Mouse (Mus musculus) macrophage (primary cell): ENCODE data around the gene Usp7. TPM values are rescaled to one million over a fixed set of nuclear protein-coding genes. Genes with fewer than 3 reads are reported as not detected.
"Not testable (repeated sequence)": the region's sequence is repeated elsewhere in the genome, so short reads cannot be mapped to it uniquely, and the experiment has no call there.

ENCODE experiments used
- H3K27ac ChIP-seq: fragments of 350-480 bp; formaldehyde crosslinking; 2 replicates; pipeline ENCODE4 v1.9.0; 2021
- H3K36me3 ChIP-seq: fragments of 350-480 bp; formaldehyde crosslinking; 2 replicates; pipeline ENCODE4 v1.9.0; 2021; ENCODE audit errors: inconsistent target
- H3K4me3 ChIP-seq: fragments of 350-480 bp; formaldehyde crosslinking; 2 replicates; pipeline ENCODE4 v1.9.0; 2021; ENCODE audit errors: inconsistent target
- H3K79me2 ChIP-seq: fragments of 350-480 bp; formaldehyde crosslinking; 2 replicates; pipeline ENCODE4 v1.9.0; 2021; ENCODE audit errors: inconsistent target
- WGBS: methylation state at CpG from one replicate; pipeline ENCODE4 v1.1.7; 2026; ENCODE audit warnings: inconsistent platforms; ENCODE audit not compliant: missing documents; 5-methylcytosine and 5-hydroxymethylcytosine counted together
- polyA plus RNA-seq: library from polyadenylated mRNA; stranded (reverse); fragments of 250-400 nt; gene quantifications from 3 replicates; pipeline ENCODE4 v1.2.4, GENCODE M21; 2018; ENCODE audit warnings: inconsistent platforms

The Usp7 gene
- polyA plus RNA-seq, 1 experiment from 2014 or later = 73.0 TPM

DNA sequence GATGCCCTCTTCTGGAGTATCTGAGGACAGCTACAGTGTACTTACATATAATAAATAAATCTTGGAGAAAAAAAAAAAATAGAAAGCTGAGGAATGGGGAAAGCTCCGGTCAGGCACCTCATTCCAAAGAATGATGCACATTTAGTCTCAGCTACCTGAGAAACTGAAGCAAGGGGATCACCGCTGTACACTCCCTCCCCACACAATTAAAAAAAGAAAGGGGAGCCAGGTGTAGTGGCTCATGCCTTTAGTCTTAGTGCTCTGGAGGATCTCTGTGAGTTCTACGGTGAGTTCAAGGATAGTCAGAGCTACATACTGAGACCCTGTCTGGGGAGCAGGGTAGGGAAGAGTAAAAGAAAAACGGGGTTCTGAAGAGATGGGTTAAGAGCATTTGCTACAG lies 22.6 kb downstream of the Usp7 start:
- Histone ChIP-seq H3K36me3 (no peaks in the 10 kb centered on the region), H3K79me2 (no peaks in the 10 kb centered on the region), H3K27ac (no peak overlapping the region), H3K4me3 (no peak overlapping the region)
- WGBS = 86% methylated on average over 4 of the region's 4 CpGs

DNA sequence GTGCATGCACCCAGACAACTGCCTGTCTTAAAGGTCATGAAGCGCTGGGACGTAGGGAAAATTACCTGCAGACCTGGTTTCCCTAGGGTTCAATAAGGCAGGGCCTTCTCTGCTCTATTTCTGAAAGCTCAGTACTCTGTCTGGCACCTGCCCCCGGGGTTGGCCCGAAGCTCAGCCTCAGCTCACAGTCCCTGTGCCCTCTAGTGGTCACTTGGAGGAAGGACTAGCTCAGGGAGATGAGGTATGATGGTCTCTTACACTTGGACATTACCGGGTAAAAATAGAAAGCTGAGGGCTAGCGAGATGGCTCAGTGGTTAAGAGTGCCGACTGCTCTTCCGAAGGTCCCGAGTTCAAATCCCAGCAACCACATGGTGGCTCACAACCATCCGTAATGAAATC lies 23.0 kb downstream of the Usp7 start:
- 17% methylated on average over 6 of the region's 10 CpGs for whole genome bisulfite sequencing
- Histone ChIP-seq H3K79me2 (no peaks in the 10 kb centered on the region), H3K4me3 (no peak overlapping the region), H3K36me3 (no peaks in the 10 kb centered on the region), H3K27ac (peak overlapping the region; percentile 75)

DNA sequence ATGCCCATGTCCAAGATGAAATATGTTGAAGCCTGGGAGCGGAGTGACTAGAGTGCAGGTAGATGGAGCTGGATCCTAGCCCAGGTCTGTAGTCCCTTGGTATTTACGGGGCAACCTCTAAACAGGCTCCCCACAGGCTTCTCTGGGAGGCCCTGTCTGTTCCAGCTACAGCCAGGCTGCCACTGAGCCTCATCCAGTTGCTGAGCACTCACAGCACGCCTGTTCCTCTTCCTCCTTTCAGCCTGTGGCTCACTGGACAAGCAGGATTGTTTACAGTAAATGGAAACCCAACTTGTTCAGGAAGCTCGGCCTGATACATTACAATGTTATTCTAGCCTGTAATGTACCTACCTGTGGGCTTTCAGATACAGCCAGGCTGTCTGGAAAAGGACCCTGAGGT lies 23.5 kb downstream of the Usp7 start:
- Histone ChIP-seq H3K79me2 (no peaks in the 10 kb centered on the region), H3K36me3 (no peaks in the 10 kb centered on the region), H3K4me3 (no peak overlapping the region), H3K27ac (peak overlapping the region; percentile 75)
- WGBS = 32% methylated on average over 4 of the region's 4 CpGs

DNA sequence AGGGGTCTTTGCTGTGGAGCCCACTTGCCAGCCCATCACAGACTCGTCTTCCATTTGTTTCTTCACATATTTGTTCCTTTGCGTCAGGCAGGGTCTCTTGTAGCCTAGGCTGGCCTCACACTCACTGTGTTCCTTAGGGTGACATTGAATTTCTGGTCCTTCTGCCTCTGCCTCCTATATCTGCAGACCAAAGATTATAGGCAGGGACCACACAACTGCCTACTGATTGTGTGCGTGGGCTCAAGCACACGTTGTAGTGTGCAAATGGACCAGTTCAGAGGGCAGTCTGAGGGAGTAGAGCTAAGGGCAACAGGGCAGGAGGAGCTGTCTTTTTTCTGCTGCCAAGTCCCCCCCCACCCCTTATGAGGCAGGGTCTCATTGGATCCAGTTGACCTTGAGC lies 24.0 kb downstream of the Usp7 start:
- Histone ChIP-seq H3K4me3 (no peak overlapping the region), H3K27ac (peak overlapping the region; percentile 75), H3K36me3 (no peaks in the 10 kb centered on the region), H3K79me2 (no peaks in the 10 kb centered on the region)
- 88% methylated on average over 4 of the region's 4 CpGs for WGBS

DNA sequence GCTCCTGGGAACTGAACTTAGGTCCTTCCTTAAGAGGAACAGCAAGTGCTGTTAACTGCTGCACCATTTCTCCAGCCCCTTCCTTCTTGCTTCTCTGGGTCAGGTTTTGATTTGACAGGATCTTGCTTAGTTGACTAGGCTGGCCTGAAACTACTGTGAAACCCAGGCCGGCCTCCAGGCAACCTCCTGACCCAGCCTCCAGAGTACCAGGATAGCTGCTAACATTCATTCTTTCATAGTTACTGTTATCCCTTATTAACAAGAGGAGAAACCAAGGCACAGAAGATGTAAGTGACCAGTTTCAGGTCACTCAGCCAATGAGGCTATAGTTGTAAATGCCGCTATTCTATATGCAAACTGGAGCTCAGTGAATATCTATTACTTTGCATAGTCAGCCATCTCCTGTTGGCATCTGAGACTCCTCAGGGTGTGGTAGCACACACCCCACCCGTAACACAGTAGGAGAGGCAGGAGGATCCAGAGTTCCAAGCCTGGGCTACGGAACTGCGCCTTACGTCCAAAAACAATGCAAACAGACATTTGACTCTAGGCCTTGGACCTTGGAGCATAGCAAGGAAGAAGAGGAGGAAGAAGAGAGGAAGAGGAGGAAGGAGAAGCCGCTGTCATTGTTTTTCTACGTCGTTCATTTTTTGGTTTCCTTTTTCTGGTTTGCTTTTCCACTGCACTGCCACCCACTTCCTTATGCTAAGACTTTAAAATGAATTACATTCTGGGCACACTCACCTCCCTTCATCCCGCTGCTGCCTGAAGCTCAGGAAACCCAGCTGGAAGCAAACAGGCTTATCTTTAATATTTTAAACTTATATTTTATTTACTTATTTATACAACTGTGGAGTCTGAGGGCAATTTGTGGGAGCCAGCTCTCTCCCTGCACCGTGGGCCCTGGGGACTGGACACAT lies 24.7 kb downstream of the Usp7 start:
- WGBS = 69% methylated on average over 11 of the region's 11 CpGs
- Histone ChIP-seq H3K79me2 (no peaks in the 10 kb centered on the region), H3K36me3 (no peaks in the 10 kb centered on the region), H3K27ac (peak overlapping the region; percentile 32; the same call in 1 of the 2 replicates), H3K4me3 (no peak overlapping the region)

DNA sequence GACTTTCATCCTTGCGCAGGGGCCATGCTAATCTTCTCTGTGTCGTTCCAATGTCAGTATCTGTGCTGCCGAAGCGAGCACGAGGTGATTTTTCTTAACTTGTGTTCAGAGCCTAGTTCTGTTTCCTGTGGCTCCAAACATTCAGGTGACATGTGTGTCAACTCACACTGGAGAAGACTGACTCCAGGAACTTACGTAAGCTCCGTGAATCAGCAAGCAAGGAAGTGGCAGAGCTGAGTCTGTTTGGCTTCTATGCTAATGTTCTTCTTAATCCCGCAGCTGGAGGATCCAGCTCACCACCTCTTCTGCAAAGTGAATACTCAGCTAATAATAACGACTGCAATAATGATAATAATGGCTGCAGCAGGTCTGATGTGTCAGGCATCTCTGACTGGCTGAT lies 25.9 kb downstream of the Usp7 start:
- no peak overlapping the region for H3K4me3 ChIP-seq
- WGBS = 14% methylated on average over 9 of the region's 9 CpGs
- no peaks in the 10 kb centered on the region for H3K36me3 ChIP-seq
- H3K79me2 ChIP-seq = no peaks in the 10 kb centered on the region
- H3K27ac ChIP-seq = peak overlapping the region; percentile 32

DNA sequence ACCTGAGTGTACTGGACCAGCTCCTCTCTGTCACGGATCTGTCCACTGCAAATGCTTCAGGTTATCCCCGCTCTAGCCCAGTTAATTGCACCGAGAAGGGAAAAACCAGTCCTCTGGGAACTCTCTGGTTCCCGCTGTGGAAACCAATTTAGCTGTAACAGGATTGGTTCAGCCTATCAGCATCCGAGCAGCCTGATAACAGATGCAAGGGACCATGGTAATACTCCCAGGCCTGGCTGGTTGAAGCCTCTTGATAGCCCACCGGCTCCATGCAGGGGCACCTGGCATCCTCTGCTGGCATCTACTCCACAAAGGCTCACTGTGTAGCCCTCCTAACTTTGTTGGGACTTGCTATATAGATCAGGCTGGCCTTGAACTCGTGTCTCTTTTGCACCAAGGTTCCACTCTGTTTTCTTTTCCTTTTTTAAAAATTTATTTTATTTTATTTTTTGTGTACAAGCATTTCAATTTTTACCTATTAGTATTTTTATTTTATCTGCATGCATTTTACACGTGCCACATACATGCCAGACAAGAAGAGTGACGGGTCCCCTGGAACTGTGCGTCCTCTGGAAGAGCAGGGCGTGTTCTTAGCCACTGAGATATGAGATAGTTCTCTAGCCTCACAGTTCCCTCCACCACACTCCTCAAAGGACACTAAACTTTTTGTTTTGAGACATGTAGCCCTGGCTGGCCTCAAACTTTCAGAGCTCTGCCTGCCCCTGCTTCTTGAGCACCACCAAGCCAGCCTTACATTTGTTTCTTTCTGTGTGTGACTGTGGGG lies 27.8 kb downstream of the Usp7 start:
- Histone ChIP-seq H3K79me2 (no peaks in the 10 kb centered on the region), H3K36me3 (no peaks in the 10 kb centered on the region), H3K27ac (no peak overlapping the region), H3K4me3 (no peak overlapping the region)
- WGBS = 96% methylated on average over 11 of the region's 11 CpGs

DNA sequence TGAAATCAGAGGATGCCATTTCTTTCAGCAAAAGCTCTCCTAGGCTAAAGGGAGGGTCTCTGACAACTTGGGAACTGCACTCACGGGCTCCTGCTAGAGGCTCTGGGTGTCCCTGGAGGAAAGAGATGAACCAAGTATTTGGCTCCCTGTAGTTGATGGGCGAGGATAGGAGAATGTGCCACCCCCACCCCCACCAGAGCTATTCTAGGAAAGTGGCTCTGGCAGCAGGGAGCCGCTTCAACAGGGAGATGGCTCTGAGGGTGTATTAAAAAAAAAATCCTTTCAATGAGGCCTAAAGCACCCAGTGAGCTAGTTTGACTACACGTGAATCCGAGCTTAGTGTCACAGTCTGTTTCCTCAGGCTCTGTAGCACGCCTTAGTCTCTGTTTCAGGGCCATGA lies 29.1 kb downstream of the Usp7 start:
- Histone ChIP-seq H3K36me3 (no peaks in the 10 kb centered on the region), H3K4me3 (no peak overlapping the region), H3K79me2 (no peaks in the 10 kb centered on the region), H3K27ac (no peak overlapping the region)
- WGBS = 90% methylated on average over 4 of the region's 6 CpGs

DNA sequence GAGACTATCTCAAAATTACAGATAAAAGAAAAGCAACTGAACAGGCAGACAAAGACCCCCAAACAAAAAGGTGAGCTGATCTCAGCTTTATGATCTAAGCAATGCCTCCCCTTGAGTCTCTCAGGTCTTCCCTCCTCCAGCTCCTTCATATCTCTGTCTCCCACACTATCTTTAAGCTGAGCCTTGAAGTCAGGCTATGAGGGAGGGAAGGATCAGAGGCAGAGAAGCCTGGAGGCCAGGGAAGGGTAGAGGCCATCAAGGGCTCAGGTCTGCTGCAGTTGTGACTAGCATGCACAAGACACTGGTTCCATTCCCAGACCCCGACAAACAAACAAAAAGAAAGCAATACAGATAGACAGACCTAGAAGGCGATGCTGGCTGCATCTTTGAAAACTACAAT lies 30.2 kb downstream of the Usp7 start:
- Histone ChIP-seq H3K79me2 (no peaks in the 10 kb centered on the region), H3K4me3 (no peak overlapping the region), H3K27ac (no peak overlapping the region), H3K36me3 (no peaks in the 10 kb centered on the region)
- 90% methylated on average over 2 of the region's 2 CpGs for WGBS

DNA sequence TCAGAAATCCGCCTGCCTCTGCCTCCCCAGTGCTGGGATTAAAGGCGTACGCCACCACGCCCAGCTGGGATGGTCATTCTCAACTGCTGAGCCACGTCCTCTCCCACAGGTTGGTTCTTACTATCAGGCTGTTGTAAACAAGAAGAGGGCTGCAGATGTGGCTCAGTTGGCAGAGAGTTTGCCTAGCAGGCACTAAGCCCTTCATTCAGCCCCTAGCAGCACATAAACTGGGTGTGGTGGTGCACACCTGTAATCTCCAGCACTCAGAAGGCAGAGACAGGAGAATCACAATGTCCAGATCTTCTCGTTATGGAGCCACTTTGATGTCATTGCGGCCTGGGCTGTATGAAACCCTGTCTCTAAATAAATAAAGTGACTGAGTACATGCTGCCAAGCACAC lies 31.1 kb downstream of the Usp7 start:
- H3K27ac ChIP-seq = no peak overlapping the region
- 96% methylated on average over 6 of the region's 7 CpGs for WGBS
- H3K4me3 ChIP-seq = no peak overlapping the region
- H3K36me3 ChIP-seq = no peaks in the 10 kb centered on the region
- H3K79me2 ChIP-seq = no peaks in the 10 kb centered on the region

DNA sequence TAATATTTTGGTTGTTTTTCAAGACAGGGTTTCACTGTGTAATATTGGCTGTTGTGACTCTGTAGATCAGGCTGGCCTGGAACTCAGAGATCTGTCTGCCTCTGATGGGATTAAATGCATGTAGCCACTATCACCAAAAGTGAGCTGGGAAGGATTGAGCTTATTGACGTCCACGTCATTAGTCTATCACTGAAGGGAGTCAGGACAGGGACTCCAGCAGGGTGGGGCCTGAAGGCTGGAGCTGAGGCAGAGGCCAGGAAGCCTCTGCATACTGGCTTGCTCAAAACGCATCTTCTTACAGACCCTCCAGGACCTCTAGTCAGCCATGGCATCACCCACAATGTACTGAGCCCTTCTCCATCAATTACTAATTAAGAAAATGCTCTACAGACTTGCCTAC lies 33.1 kb downstream of the Usp7 start:
- WGBS = 94% methylated on average over 3 of the region's 3 CpGs
- Histone ChIP-seq H3K4me3 (no peak overlapping the region), H3K79me2 (no peaks in the 10 kb centered on the region), H3K27ac (no peak overlapping the region), H3K36me3 (no peaks in the 10 kb centered on the region)

DNA sequence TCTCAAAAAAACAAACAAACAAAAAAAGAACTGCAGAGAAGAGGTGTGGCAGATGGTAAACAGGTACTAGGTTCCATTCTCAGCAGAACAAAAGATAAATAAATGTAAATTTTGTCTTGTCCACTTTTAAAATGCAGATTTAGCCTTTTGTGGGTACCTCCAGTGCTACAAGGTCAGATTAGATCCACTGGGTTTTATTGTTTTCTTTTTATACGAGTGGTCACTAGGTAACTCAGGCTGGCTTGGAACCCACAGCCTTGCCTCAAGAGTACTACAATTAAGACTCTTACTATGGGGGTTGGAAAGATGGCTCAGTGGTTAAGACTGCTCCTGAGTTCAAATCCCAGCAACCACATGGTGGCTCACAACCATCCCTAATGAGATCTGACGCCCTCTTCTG lies 33.9 kb downstream of the Usp7 start:
- WGBS = 90% methylated on average over 2 of the region's 2 CpGs
- Histone ChIP-seq H3K79me2 (no peaks in the 10 kb centered on the region), H3K27ac (no peak overlapping the region), H3K36me3 (no peaks in the 10 kb centered on the region), H3K4me3 (no peak overlapping the region)

DNA sequence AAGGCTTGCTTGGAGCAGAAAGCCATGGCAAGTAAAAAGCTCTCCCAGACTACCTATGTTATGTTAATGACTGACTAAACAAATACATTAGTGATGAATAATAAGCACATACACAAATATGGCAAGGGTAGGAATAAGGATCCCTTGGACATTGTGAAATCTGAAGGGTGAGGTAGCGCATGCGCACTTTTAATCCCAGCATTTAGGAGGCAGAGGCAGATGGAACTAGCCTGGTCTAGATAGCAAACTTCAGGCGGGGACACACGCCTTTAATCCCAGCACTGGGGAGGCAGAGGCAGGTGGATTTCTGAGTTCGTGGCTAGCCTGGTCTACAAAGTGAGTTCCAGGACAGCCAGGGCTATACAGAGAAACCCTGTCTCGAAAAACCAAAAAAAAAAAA lies 34.5 kb downstream of the Usp7 start:
- H3K27ac ChIP-seq, H3K79me2 ChIP-seq, H3K36me3 ChIP-seq, H3K4me3 ChIP-seq: not testable (repeated sequence)
- 93% methylated on average over 4 of the region's 6 CpGs for WGBS

DNA sequence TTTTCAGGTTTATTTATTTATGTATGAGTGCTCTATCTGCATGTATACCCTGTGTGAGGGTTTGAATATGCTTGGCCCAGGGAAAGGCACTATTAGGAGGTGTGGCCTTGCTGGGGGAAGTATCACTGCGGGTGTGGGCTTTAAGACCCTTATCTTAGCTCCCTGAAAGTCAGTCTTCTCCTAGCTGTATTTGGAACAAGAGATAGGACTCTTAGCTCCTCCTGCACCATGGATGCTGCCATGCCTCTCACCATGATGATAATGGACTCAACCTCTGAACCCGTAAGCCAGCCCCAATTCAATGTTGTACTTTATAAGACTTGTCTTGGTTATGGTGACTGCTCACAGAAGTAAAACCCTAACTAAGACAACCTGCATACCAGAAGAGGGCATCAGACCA lies 39.8 kb downstream of the Usp7 start:
- H3K27ac ChIP-seq = no peak overlapping the region

DNA sequence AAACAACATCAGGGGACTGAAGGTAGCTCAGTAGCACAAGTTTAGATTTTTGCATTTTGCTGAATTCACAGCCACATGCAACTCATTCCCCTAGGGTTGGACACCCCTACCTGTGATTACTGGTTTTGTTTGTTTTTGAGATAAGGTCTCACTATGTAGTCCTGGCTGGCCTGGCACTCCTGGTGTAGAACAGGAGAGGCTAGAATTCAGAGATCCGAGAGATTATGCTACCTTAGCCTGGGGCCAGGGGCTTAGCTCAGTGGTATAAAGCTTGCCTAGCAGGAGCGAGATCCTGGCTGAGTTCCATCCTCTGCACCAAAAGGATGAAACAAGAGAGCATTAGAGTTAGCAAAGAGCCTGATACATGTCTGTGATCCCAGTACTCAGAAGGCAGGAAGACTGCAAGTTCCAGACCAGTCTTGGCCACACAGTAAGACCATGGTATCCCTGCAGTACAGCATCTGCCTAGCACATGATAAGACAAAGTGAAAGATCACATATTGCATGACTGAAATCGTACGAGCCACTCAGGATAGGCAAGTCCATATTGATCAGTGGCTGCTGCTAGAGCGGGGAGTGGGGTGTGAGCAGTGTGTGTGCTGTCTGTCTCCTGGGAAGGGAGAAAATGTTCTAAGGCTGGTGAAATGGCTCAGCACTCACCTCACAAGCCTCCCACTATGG lies 40.4 kb downstream of the Usp7 start:
- 91% methylated on average over 5 of the region's 5 CpGs for WGBS
- H3K4me3 ChIP-seq = no peak overlapping the region

More for the DNA sequence above, 39.8 kb downstream of the Usp7 start:
- Histone ChIP-seq H3K36me3 (no peaks in the 10 kb centered on the region), H3K4me3 (no peak overlapping the region), H3K79me2 (no peaks in the 10 kb centered on the region)
- WGBS = 92% methylated on average over 2 of the region's 2 CpGs

More for the DNA sequence above, 40.4 kb downstream of the Usp7 start:
- no peaks in the 10 kb centered on the region for H3K36me3 ChIP-seq
- H3K79me2 ChIP-seq = no peaks in the 10 kb centered on the region
- no peak overlapping the region for H3K27ac ChIP-seq
